Mouse (Mus musculus): ENCODE measurements at regions not wholly inside any gene's neighbourhood (a gene's known extent, or its start where the extent isn't known, plus 50 kb on each side); places are given as distances from the start of the nearest gene placed in this dataset.

DNA sequence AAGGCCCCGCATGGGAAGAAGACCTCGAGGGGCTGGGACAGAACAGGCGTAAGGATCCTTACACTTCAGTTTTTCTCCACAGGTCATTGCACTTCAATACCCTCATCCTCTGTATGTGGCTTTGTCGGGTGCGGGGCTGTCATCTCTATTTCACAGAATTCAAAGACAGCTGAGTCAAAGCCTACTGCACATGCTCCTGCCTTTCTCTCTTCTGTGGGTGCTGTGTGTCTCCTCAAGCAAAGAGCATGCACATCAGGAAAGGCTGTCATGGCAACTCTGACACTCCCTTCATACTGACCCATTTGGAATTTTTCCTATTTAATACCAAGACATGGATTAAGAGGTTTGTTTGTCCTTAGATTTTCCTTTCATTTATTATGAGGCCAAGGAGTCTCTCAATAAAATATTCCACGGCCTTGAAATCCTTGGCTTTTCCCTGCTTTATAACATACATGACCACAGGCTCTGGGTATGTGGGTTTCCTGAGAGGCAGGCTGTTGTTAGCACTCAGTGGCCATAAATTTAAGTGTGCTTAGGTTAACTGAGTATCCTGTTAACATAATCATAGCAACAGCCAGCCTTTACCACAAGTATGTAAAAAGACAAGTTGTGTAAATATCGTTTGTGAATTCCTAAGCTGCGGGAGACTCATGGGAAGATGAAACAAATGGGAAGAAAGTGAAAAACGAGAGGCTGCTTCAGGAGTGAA lies 574.5 kb downstream of the Dcdc2c start:
- Histone ChIP-seq H3K4me1 (ENCODE audit: control insufficient read depth, insufficient read depth, low read length) (peaks cover 4% of the 10 kb centered on the region; the same call in 1 of the 2 replicates), H3K9me3 (ENCODE audit: control insufficient read depth, low read length) (no peaks in the 10 kb centered on the region), H3K27ac (ENCODE audit: low read depth, low read length) (no peak overlapping the region), H3K4me2 (ENCODE audit: low read depth, low read length) (no peak overlapping the region), H3K4me3 (ENCODE audit: low read depth, low read length) (no peak overlapping the region), H3K9ac (replicated peaks; ENCODE audit: low read depth, low read length) (no peak overlapping the region), H3K27me3 (ENCODE audit: control insufficient read depth, insufficient read depth, low read length) (no peaks in the 10 kb centered on the region), H3K36me3 (ENCODE audit: control insufficient read depth, insufficient read depth, low read length) (no peaks in the 10 kb centered on the region)
- 46% methylated on average over 9 of the region's 9 CpGs for WGBS
- no peak for ATAC-seq (ENCODE audit: low read depth)

DNA sequence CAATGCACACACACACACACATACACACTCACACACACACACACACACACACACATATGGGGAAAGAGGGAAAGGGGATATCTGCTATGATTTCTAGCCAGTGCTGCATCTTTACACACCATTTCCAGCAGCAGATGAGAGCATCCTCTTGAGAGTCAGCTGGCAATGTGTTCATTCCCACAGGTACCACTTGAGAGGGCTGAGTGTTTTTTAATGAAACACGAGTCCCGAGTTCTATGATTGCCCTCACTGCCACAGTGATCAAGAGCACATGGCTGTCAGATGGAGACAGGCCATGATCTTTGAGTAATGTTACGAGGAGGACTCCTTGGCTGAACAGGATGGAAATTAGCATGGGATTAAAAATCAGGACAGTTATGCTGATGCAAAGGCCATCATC lies 589.3 kb downstream of the Dcdc2c start:
- no peak overlapping the region for H3K4me2 ChIP-seq (ENCODE audit: low read depth, low read length)
- no peak overlapping the region for H3K4me3 ChIP-seq (ENCODE audit: low read depth, low read length)
- no peaks in the 10 kb centered on the region for H3K9me3 ChIP-seq (ENCODE audit: control insufficient read depth, low read length)
- no peaks in the 10 kb centered on the region for H3K27me3 ChIP-seq (ENCODE audit: control insufficient read depth, insufficient read depth, low read length)
- no peak overlapping the region for H3K9ac ChIP-seq (replicated peaks; ENCODE audit: low read depth, low read length)
- 37% methylated on average over 3 of the region's 3 CpGs for WGBS
- no peaks in the 10 kb centered on the region; the same call in 1 of the 2 replicates for H3K4me1 ChIP-seq (ENCODE audit: control insufficient read depth, insufficient read depth, low read length)
- no peak overlapping the region for H3K27ac ChIP-seq (ENCODE audit: low read depth, low read length)
- peak; percentile 34; the same call in 1 of the 2 replicates for ATAC-seq (ENCODE audit: low read depth)
- H3K36me3 ChIP-seq (ENCODE audit: control insufficient read depth, insufficient read depth, low read length), result no peaks in the 10 kb centered on the region

DNA sequence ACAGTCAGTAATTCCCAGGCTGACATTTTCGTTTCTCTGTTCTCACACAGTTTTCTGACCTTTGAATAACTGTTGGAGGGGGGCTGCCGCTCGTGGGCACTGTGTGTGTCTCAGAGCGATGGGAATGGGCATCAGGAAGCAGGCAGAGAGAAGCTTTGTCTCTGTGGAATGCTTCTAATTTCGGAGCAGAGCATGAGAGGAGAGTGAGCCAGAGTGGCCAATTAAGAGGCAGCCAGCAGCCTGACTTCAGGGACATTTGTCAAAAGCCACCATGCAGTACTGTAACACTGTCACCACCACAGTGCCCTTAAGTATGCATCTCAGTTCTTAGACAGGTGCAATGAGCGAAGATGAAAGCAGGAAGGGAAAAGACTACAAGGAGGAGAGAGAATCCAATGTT lies 592.1 kb downstream of the Dcdc2c start:
- WGBS, result 30% methylated on average over 6 of the region's 6 CpGs
- Histone ChIP-seq H3K27ac (ENCODE audit: low read depth, low read length) (no peak overlapping the region), H3K4me1 (ENCODE audit: control insufficient read depth, insufficient read depth, low read length) (no peaks in the 10 kb centered on the region; the same call in 1 of the 2 replicates), H3K27me3 (ENCODE audit: control insufficient read depth, insufficient read depth, low read length) (no peaks in the 10 kb centered on the region), H3K4me2 (ENCODE audit: low read depth, low read length) (no peak overlapping the region), H3K9ac (replicated peaks; ENCODE audit: low read depth, low read length) (no peak overlapping the region), H3K4me3 (ENCODE audit: low read depth, low read length) (no peak overlapping the region), H3K36me3 (ENCODE audit: control insufficient read depth, insufficient read depth, low read length) (no peaks in the 10 kb centered on the region), H3K9me3 (ENCODE audit: control insufficient read depth, low read length) (no peaks in the 10 kb centered on the region)
- ATAC-seq (ENCODE audit: low read depth), result peak; percentile 54; the same call in 1 of the 2 replicates

DNA sequence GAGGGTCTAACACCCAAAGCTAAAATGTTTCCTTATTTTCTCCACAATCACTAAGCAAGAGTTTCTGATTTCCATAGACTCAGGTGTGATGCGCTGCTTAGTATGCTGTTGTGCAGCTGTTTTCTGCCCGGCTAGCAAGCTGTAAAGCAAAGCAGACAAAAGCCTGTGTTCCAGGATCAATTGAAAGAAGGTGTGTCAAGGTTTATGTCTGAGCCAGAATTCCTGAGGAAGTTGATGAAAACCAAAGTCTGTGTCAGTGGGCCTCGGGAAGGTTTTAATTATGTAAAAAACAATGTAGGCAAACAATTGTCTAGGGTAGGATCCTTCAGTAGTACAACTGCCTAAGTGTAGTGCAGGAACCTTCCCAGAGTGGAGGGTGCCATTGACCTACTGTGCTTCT lies 604.6 kb downstream of the Dcdc2c start:
- Histone ChIP-seq H3K9ac (replicated peaks; ENCODE audit: low read depth, low read length) (no peak overlapping the region), H3K4me2 (ENCODE audit: low read depth, low read length) (no peak overlapping the region), H3K36me3 (ENCODE audit: control insufficient read depth, insufficient read depth, low read length) (no peaks in the 10 kb centered on the region), H3K9me3 (ENCODE audit: control insufficient read depth, low read length) (no peaks in the 10 kb centered on the region), H3K27ac (ENCODE audit: low read depth, low read length) (no peak overlapping the region), H3K4me1 (ENCODE audit: control insufficient read depth, insufficient read depth, low read length) (peaks cover 15% of the 10 kb centered on the region; the same call in 1 of the 2 replicates), H3K27me3 (ENCODE audit: control insufficient read depth, insufficient read depth, low read length) (no peaks in the 10 kb centered on the region), H3K4me3 (ENCODE audit: low read depth, low read length) (no peak overlapping the region)
- 67% methylated on average over 3 of the region's 3 CpGs for WGBS
- no peak for ATAC-seq (ENCODE audit: low read depth)

DNA sequence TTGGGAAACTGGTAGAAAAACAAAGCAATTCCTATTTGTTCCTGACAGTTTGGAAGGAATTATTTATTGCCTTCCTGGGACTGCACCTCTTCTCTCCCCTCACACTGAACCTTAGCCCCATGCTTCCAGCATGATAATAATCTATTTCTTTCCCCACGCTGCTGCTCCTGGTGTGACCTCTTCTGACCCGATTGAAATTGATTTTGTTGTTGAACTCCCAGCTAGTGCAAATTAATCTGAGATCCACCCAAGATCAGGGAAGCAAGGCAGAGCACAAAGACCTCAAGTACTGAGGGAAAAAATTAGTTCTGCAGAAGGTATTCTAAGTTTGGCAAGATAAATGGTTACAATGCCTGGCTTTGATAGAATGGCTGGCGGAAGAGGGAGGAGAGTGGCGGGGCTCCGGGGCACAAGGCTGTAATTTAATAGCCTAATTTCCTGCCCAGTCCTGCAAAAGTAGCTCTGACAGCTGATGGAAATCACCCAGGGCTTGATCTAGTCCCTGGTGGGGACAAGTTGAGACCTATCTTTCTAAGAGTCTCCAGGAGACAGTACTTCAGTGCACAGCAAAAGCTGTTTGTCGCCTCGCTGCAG lies 604.6 kb upstream of the Sox11 start:
- ATAC-seq (ENCODE audit: low read depth), result no peak
- H3K27ac ChIP-seq (ENCODE audit: low read depth, low read length), result no peak overlapping the region; the same call in 1 of the 2 replicates
- no peak overlapping the region for H3K4me2 ChIP-seq (ENCODE audit: low read depth, low read length)
- H3K4me3 ChIP-seq (ENCODE audit: low read depth, low read length), result no peak overlapping the region
- no peaks in the 10 kb centered on the region for H3K27me3 ChIP-seq (ENCODE audit: control insufficient read depth, insufficient read depth, low read length)
- no peaks in the 10 kb centered on the region for H3K9me3 ChIP-seq (ENCODE audit: control insufficient read depth, low read length)
- no peaks in the 10 kb centered on the region for H3K36me3 ChIP-seq (ENCODE audit: control insufficient read depth, insufficient read depth, low read length)
- H3K4me1 ChIP-seq (ENCODE audit: control insufficient read depth, insufficient read depth, low read length), result peaks cover 15% of the 10 kb centered on the region; the same call in 1 of the 2 replicates
- 37% methylated on average over 7 of the region's 7 CpGs for WGBS
- H3K9ac ChIP-seq (replicated peaks; ENCODE audit: low read depth, low read length), result no peak overlapping the region

DNA sequence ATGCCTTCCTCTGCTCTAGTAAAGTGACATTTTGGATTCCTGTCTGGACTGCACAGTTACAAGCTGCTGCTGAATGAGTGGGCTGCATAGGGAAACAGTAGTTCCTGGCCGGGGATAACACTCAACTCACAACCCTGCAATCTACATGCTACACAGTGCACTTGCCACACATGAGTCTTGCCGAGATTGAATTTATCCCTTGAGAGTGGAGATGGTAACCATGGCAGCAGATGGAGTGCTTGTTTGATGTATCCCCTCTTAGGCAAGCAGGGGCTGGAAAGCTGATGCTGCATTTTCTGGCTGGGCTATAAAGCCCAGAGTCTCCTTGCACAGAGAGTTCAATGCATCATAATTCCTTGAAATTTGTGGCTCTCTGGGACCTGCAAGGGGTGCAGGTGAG lies 603.0 kb upstream of the Sox11 start:
- Histone ChIP-seq H3K9ac (replicated peaks; ENCODE audit: low read depth, low read length) (no peak overlapping the region), H3K4me3 (ENCODE audit: low read depth, low read length) (no peak overlapping the region), H3K4me1 (ENCODE audit: control insufficient read depth, insufficient read depth, low read length) (peaks cover 15% of the 10 kb centered on the region; the same call in 1 of the 2 replicates), H3K4me2 (ENCODE audit: low read depth, low read length) (peak overlapping the region; percentile 4; the same call in 1 of the 2 replicates), H3K27ac (ENCODE audit: low read depth, low read length) (peak overlapping the region; percentile 65), H3K27me3 (ENCODE audit: control insufficient read depth, insufficient read depth, low read length) (no peaks in the 10 kb centered on the region), H3K36me3 (ENCODE audit: control insufficient read depth, insufficient read depth, low read length) (no peaks in the 10 kb centered on the region), H3K9me3 (ENCODE audit: control insufficient read depth, low read length) (no peaks in the 10 kb centered on the region)
- peak; percentile 97 for ATAC-seq (ENCODE audit: low read depth)
- 18% methylated on average over 2 of the region's 2 CpGs for WGBS

DNA sequence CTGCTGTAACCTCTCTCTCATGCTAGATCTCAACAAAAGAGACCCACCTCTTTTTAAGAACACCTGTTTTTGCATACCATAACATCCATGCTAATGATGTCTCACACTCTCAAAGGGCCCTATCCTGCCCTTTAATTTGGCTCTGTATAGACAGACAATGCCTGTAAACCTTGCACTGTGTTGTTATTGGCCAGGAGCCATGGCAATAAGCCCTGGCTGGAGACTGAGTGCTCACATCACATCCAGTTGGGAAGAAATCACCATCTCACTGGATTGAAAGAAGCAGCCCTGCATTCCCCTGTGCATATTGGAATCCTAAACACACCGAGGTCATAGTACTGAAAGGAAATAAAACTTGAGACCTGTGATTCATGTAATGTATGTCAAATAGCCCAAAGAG lies 598.7 kb upstream of the Sox11 start:
- H3K4me1 ChIP-seq (ENCODE audit: control insufficient read depth, insufficient read depth, low read length), result peaks cover 12% of the 10 kb centered on the region; the same call in 1 of the 2 replicates
- 70% methylated on average over 1 of the region's 1 CpGs for whole genome bisulfite sequencing
- no peak for ATAC-seq (ENCODE audit: low read depth)
- no peak overlapping the region for H3K9ac ChIP-seq (replicated peaks; ENCODE audit: low read depth, low read length)
- no peak overlapping the region for H3K27ac ChIP-seq (ENCODE audit: low read depth, low read length)
- H3K4me3 ChIP-seq (ENCODE audit: low read depth, low read length), result no peak overlapping the region
- H3K9me3 ChIP-seq (ENCODE audit: control insufficient read depth, low read length), result no peaks in the 10 kb centered on the region
- H3K36me3 ChIP-seq (ENCODE audit: control insufficient read depth, insufficient read depth, low read length), result no peaks in the 10 kb centered on the region
- no peak overlapping the region for H3K4me2 ChIP-seq (ENCODE audit: low read depth, low read length)
- no peaks in the 10 kb centered on the region for H3K27me3 ChIP-seq (ENCODE audit: control insufficient read depth, insufficient read depth, low read length)

DNA sequence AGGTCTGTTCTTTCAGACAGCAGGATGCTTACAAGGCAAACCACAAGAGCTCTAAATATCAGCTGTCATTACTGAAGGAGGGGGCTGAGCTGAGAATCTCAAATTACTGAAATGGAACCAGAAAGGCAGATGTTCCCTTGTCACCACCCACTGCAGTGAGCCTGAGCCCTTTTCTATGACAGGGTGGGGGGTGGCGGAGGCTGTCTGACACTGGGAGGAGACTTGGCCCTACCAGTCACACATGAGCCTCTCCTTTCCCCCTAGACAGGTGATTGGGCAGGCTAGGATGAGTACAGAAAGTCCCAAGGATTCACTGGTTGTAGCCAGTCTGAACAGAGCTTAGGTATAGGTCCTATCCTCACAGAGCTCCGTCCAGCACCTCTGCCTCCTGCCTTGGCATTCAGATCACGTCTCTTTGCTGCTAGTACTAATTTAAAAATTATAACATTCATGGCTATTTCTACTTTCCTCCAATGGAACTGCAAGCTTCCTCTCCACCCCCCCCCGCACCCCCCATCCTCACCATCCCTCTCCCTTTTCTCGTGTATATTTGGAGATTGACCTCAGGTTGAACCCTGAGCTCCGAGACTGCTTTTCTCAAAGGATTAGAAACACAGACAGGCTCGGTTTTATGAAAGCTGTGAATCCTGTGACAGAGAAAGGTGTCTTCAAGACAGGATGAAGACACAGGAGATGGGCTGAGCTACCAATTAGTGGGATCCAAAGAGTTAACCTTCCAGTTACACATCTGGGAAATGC lies 590.2 kb upstream of the Sox11 start:
- Histone ChIP-seq H3K36me3 (ENCODE audit: control insufficient read depth, insufficient read depth, low read length) (no peaks in the 10 kb centered on the region), H3K9ac (replicated peaks; ENCODE audit: low read depth, low read length) (no peak overlapping the region; the same call in 1 of the 2 replicates), H3K27me3 (ENCODE audit: control insufficient read depth, insufficient read depth, low read length) (no peaks in the 10 kb centered on the region), H3K4me2 (ENCODE audit: low read depth, low read length) (no peak overlapping the region), H3K9me3 (ENCODE audit: control insufficient read depth, low read length) (no peaks in the 10 kb centered on the region), H3K4me3 (ENCODE audit: low read depth, low read length) (no peak overlapping the region), H3K4me1 (ENCODE audit: control insufficient read depth, insufficient read depth, low read length) (no peaks in the 10 kb centered on the region; the same call in 1 of the 2 replicates), H3K27ac (ENCODE audit: low read depth, low read length) (peak overlapping the region; percentile 25; the same call in 1 of the 2 replicates)
- peak; percentile 74 for ATAC-seq (ENCODE audit: low read depth)
- 36% methylated on average over 7 of the region's 7 CpGs for WGBS

All from neural tube, embryonic 14.5 days (tissue).